Mouse (Mus musculus): ENCODE data around the gene Rab23.
A peak's percentile ranks its signal among the peaks of the same experiment; 100 is the strongest.
"Not testable (repeated sequence)": the region's sequence is repeated elsewhere in the genome, so short reads cannot be mapped to it uniquely, and the experiment has no call there.

Rab23 gene

GRCm38 (mm10) chr1:33733044-33733443, 13.4 kb downstream of the Rab23 start:
- DNase-seq (ENCODE audit: low read depth, low spot score), result no peak

- no peak for DNase-seq (ENCODE audit: low read depth, low spot score)
Observed at GRCm38 (mm10) chr1:33734001-33734685, 14.5 kb downstream of the Rab23 start.

GRCm38 (mm10) chr1:33738281-33738680, 18.6 kb downstream of the Rab23 start:
- DNase-seq (ENCODE audit: low read depth, low spot score), result no peak

- no peak for DNase-seq (ENCODE audit: low read depth, low spot score)
Observed at GRCm38 (mm10) chr1:33738681-33739278, 19.1 kb downstream of the Rab23 start.

- peak; percentile 92 for DNase-seq (ENCODE audit: low read depth, low spot score)
Observed at GRCm38 (mm10) chr1:33739302-33739701, 19.6 kb downstream of the Rab23 start.

GRCm38 (mm10) chr1:33742903-33743302, 23.2 kb downstream of the Rab23 start:
- peak; percentile 80 for DNase-seq (ENCODE audit: low read depth, low spot score)

- not testable (repeated sequence) for DNase-seq (ENCODE audit: low read depth, low spot score)
Observed at GRCm38 (mm10) chr1:33744815-33745214, 25.1 kb downstream of the Rab23 start.

- no peak for DNase-seq (ENCODE audit: low read depth, low spot score)
Observed at GRCm38 (mm10) chr1:33745901-33746300, 26.2 kb downstream of the Rab23 start.

- DNase-seq (ENCODE audit: low read depth, low spot score), result no peak
Observed at GRCm38 (mm10) chr1:33749109-33749508, 29.4 kb downstream of the Rab23 start.

GRCm38 (mm10) chr1:33749709-33750108, 30.0 kb downstream of the Rab23 start:
- DNase-seq (ENCODE audit: low read depth, low spot score), result not testable (repeated sequence)

- DNase-seq (ENCODE audit: low read depth, low spot score), result peak; percentile 90
Observed at GRCm38 (mm10) chr1:33751283-33751682, 31.6 kb downstream of the Rab23 start.

GRCm38 (mm10) chr1:33754089-33754488, 34.4 kb downstream of the Rab23 start:
- DNase-seq (ENCODE audit: low read depth, low spot score), result no peak

GRCm38 (mm10) chr1:33754965-33755735, 35.5 kb downstream of the Rab23 start:
- DNase-seq (ENCODE audit: low read depth, low spot score), result peak; percentile 50

GRCm38 (mm10) chr1:33755799-33756198, 36.1 kb downstream of the Rab23 start:
- no peak for DNase-seq (ENCODE audit: low read depth, low spot score)

GRCm38 (mm10) chr1:33756258-33757032, 36.8 kb downstream of the Rab23 start:
- DNase-seq (ENCODE audit: low read depth, low spot score), result no peak

- DNase-seq (ENCODE audit: low read depth, low spot score), result no peak
Observed at GRCm38 (mm10) chr1:33757033-33757413, 37.3 kb downstream of the Rab23 start.

GRCm38 (mm10) chr1:33757491-33758041, 37.9 kb downstream of the Rab23 start, which contains the start of gene Bag2:
Gene Bag2, minus strand, starts transcription at chr1:33757795.
- peak; percentile 63 for DNase-seq (ENCODE audit: low read depth, low spot score)

GRCm38 (mm10) chr1:33758488-33758887, 38.8 kb downstream of the Rab23 start:
- DNase-seq (ENCODE audit: low read depth, low spot score), result peak; percentile 37

GRCm38 (mm10) chr1:33763826-33764225, 44.1 kb downstream of the Rab23 start:
- no peak for DNase-seq (ENCODE audit: low read depth, low spot score)

GRCm38 (mm10) chr1:33765468-33766080, 45.9 kb downstream of the Rab23 start:
- DNase-seq (ENCODE audit: low read depth, low spot score), result no peak
